ENCODE assay signal across 21 mouse cellular contexts in the genomic region with DNA sequence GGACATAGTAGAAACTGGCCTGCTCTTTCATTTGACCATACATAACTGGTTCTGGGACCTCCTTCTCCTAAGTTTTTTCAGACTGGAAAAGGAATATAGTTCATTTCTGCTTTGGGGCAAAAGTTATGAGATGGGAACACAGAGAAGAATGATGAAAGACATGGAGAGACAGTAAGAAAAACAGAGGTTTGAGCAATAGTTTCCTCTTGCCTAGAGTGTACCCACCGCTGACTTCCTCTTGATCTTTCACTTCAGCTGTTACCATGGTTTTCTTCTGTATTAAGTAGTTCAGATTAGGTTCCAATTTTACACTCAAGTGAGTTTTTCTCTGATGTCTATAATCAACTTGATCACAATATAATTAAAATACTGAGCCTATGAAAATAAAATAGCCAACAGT.
A peak's percentile ranks its signal among the peaks of the same experiment; 100 is the strongest.
DNase-seq lines count a peak whose midpoint lies in the region; ATAC-seq lines count a peak whose summit lies in the region.
"Had no signal": no experiment of that assay in that cellular context is flagged by ENCODE, and none has a peak within 500 bp of the region (broad histone marks: within the 10 kb centered on the region; RNA-seq: fewer than 3 reads in every experiment).

No protein-coding gene starts in this region.

- DNase-seq in frontal cortex, postnatal 36 days (ENCODE audit: low spot score in 2 of 2): no peak
- no peak for DNase-seq in adrenal gland, adult (ENCODE audit: inconsistent age in 2 of 2, low spot score in 1 of 2)
- DNase-seq in adrenal gland, adult 18-20 months (ENCODE audit: low spot score in 2 of 2): no peak
- DNase-seq: adrenal gland, adult 2 months; adrenal gland, adult 8-10 months; adrenal gland, postnatal 10 days; adrenal gland, postnatal 14 days; adrenal gland, postnatal 25 days; adrenal gland, postnatal 36 days; B cell, adult 2 months; cerebellum, adult 11 months; cerebellum, adult 11-12 months; cerebellum, adult 18-20 months; cerebellum, adult 2 months; cerebellum, adult 8-10 months had no signal

- peak; percentile 86 for ATAC-seq in granulocyte monocyte progenitor cell, adult 5-6 weeks (replicated peaks; ENCODE audit: poor library complexity, severe bottlenecking)
- peak; percentile 54; the same call in 1 of the 2 replicates for ATAC-seq in megakaryocyte, adult 5-6 weeks (ENCODE audit: poor library complexity, severe bottlenecking)
- ATAC-seq in megakaryocyte progenitor cell, adult 5-6 weeks (replicated peaks; ENCODE audit: poor library complexity): peak; percentile 88
- ATAC-seq: activated CD4-positive, CD25-positive, alpha-beta regulatory T cell, adult 4 months; CD4-positive, CD25-positive, alpha-beta regulatory T cell, adult 4 months; Patski had no signal
